Mouse (Mus musculus) olfactory bulb, adult 2 months (tissue): ENCODE data around the gene Zbtb40. TPM values are rescaled to one million over a fixed set of nuclear protein-coding genes. Genes with fewer than 3 reads are reported as not detected.

Experiments used
- H3K27ac ChIP-seq: fragments of 200-500 bp; 2 replicates; pipeline ENCODE4 v1.5.1; 2012; ENCODE audit warnings: low read depth, low read length; ENCODE audit not compliant: insufficient read depth
- H3K4me1 ChIP-seq: fragments of 200-500 bp; 2 replicates; pipeline ENCODE4 v1.6.1; 2012; ENCODE audit warnings: low read length; ENCODE audit not compliant: control insufficient read depth, insufficient read depth
- H3K4me3 ChIP-seq: fragments of 200-500 bp; 2 replicates; pipeline ENCODE4 v1.5.1; 2012; ENCODE audit warnings: mild to moderate bottlenecking, low read depth, low read length, moderate library complexity; ENCODE audit not compliant: insufficient read depth
- CTCF ChIP-seq: fragments of 200-500 bp; IDR thresholded peaks from 2 replicates; pipeline ENCODE4 v1.5.1; 2012; ENCODE audit warnings: low read depth, mild to moderate bottlenecking, low read length, moderate library complexity; ENCODE audit not compliant: insufficient read depth
- POLR2A ChIP-seq: fragments of 200-500 bp; IDR thresholded peaks from 2 replicates; pipeline ENCODE4 v1.6.1; 2012; ENCODE audit warnings: mild to moderate bottlenecking, low read depth, low read length, moderate library complexity; ENCODE audit not compliant: insufficient read depth
- WGBS: fragments of 180-500 bp; shearing (Covaris S2); methylation state at CpG from one replicate; pipeline ENCODE4 v1.1.7; 2018; 5-methylcytosine and 5-hydroxymethylcytosine counted together
- polyA plus RNA-seq: library from polyadenylated mRNA; stranded (reverse); fragments of >200 nt; gene quantifications from 2 replicates; pipeline ENCODE4 v1.2.4, GENCODE M21; 2012; ENCODE audit warnings: low replicate concordance; ENCODE audit not compliant: missing spikeins, insufficient read depth, insufficient read length

The Zbtb40 gene
- polyA plus RNA-seq, 1 experiment = not detected

GRCm38 (mm10) chr4:137025570-137025969, 23.0 kb downstream of the Zbtb40 start:
- H3K27ac ChIP-seq = no peak overlapping the region

GRCm38 (mm10) chr4:137025133-137025532, 23.5 kb downstream of the Zbtb40 start:
- Histone ChIP-seq H3K4me3 (no peak overlapping the region), H3K27ac (no peak overlapping the region), H3K4me1 (peaks cover 9% of the 10 kb centered on the region)
- WGBS = 96% methylated on average over 2 of the region's 2 CpGs
- TF ChIP-seq CTCF (no peak), POLR2A (no peak)

More at GRCm38 (mm10) chr4:137025570-137025969, 23.0 kb downstream of the Zbtb40 start:
- no peak overlapping the region for H3K4me3 ChIP-seq
- H3K4me1 ChIP-seq = peaks cover 9% of the 10 kb centered on the region
- WGBS = 88% methylated on average over 6 of the region's 6 CpGs
- no peak for TF ChIP-seq CTCF
- TF ChIP-seq POLR2A = no peak

- H3K27ac ChIP-seq = no peak overlapping the region
- WGBS = 81% methylated on average over 3 of the region's 3 CpGs
- H3K4me3 ChIP-seq = no peak overlapping the region
- TF ChIP-seq POLR2A = no peak
- TF ChIP-seq CTCF = no peak
- H3K4me1 ChIP-seq = no peaks in the 10 kb centered on the region; the same call in 1 of the 2 replicates
Observed at GRCm38 (mm10) chr4:137020065-137020464, 28.5 kb downstream of the Zbtb40 start.

GRCm38 (mm10) chr4:137015934-137016333, 32.7 kb downstream of the Zbtb40 start:
- no peak overlapping the region for H3K27ac ChIP-seq
- TF ChIP-seq POLR2A (no peak), CTCF (no peak)
- WGBS = 57% methylated on average over 8 of the region's 8 CpGs
- no peak overlapping the region for H3K4me3 ChIP-seq
- H3K4me1 ChIP-seq = no peaks in the 10 kb centered on the region

- H3K27ac ChIP-seq = no peak overlapping the region
- no peaks in the 10 kb centered on the region for H3K4me1 ChIP-seq
- 85% methylated on average over 6 of the region's 6 CpGs for WGBS
- no peak overlapping the region for H3K4me3 ChIP-seq
- TF ChIP-seq POLR2A (no peak), CTCF (no peak)
Observed at GRCm38 (mm10) chr4:137015476-137015856, 33.1 kb downstream of the Zbtb40 start.

- Histone ChIP-seq H3K27ac (no peak overlapping the region), H3K4me1 (no peaks in the 10 kb centered on the region), H3K4me3 (no peak overlapping the region)
- TF ChIP-seq POLR2A (no peak), CTCF (no peak)
- 92% methylated on average over 18 of the region's 18 CpGs for whole genome bisulfite sequencing
Observed at GRCm38 (mm10) chr4:137014654-137015475, 33.7 kb downstream of the Zbtb40 start.

- TF ChIP-seq POLR2A (no peak), CTCF (no peak)
- WGBS = 87% methylated on average over 8 of the region's 8 CpGs
- Histone ChIP-seq H3K4me1 (no peaks in the 10 kb centered on the region), H3K4me3 (no peak overlapping the region), H3K27ac (no peak overlapping the region)
Observed at GRCm38 (mm10) chr4:137014124-137014523, 34.5 kb downstream of the Zbtb40 start.

- Histone ChIP-seq H3K27ac (no peak overlapping the region), H3K4me1 (no peaks in the 10 kb centered on the region), H3K4me3 (no peak overlapping the region)
- 81% methylated on average over 8 of the region's 8 CpGs for WGBS
- TF ChIP-seq CTCF (no peak), POLR2A (no peak)
Observed at GRCm38 (mm10) chr4:137006966-137007365, 41.6 kb downstream of the Zbtb40 start.

DNA sequence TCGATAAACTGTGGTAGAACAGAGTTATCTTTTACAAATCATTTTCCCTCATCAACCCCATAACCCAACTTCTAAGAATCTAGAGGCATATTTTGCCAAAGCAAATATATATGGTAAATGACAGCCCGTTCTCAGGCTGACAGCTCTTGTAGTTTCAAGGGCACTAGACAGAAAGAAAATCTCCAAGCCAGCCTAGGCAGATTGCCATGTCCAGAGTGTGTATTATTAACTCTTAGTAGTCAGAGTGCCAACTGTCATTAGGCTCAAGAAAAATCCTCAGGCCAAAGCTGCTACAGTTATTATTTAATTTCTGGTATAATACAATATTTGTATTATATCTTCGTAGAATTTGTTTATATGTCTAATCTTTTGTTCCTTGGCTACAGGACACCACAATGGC, 46.8 kb downstream of the Zbtb40 start:
- no peaks in the 10 kb centered on the region for H3K4me1 ChIP-seq
- no peak overlapping the region for H3K4me3 ChIP-seq
- TF ChIP-seq CTCF (no peak), POLR2A (no peak)
- 74% methylated on average over 3 of the region's 3 CpGs for WGBS
- H3K27ac ChIP-seq = no peak overlapping the region

DNA sequence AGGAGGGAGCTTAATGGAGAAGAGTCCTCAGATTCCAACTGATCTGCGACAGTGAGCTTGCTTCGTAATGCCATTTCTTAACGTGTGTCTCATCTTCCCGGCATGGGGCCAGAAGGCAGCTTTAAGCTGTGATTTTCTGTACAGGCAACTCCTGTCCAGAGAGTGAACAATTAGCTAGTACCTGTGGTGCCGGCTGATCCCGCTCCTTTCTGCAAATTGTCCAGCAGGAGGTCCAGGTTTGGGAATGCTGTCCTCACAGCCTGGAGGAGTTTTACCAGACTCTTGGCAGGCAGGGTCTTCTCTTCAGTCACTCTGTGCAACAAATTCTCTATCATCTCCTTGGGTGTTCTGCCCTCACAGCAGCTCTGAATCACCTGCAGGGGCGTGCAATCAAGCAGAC, 47.6 kb downstream of the Zbtb40 start:
- no peaks in the 10 kb centered on the region for H3K4me1 ChIP-seq
- no peak overlapping the region for H3K27ac ChIP-seq
- TF ChIP-seq CTCF (no peak), POLR2A (no peak)
- H3K4me3 ChIP-seq = no peak overlapping the region
- 88% methylated on average over 7 of the region's 7 CpGs for WGBS
